Mouse (Mus musculus) G1E (cell line): ENCODE data around the gene Rrp36.

ENCODE experiments used
- CTCF ChIP-seq: IDR thresholded peaks from 2 replicates; pipeline ENCODE4 v1.5.1; 2012; ENCODE audit warnings: low read depth, low read length, inconsistent platforms, mixed read lengths
- GATA1 ChIP-seq: IDR thresholded peaks from 2 replicates; pipeline ENCODE4 v1.6.1; 2012; ENCODE audit warnings: borderline replicate concordance, low read length, inconsistent platforms, mixed read lengths

GRCm38 (mm10) chr17:46622269-46622668 lies 51.9 kb downstream of the Rrp36 start:
- TF ChIP-seq CTCF (no peak), GATA1 (no peak)
